Mouse (Mus musculus) midbrain, embryonic 10.5 days (tissue): ENCODE data around the gene Ebf4. TPM values are rescaled to one million over a fixed set of nuclear protein-coding genes. Genes with fewer than 3 reads are reported as not detected.

Source experiments
- DNase-seq: peaks from one replicate; pipeline ENCODE4 v3.0.0-alpha.2; 2017; ENCODE audit warnings: low spot score
- H3K27ac ChIP-seq: fragments of 300-500 bp; sonication (generic); replicated peaks from 2 replicates; pipeline ENCODE4 v1.5.1; 2016; ENCODE audit warnings: mild to moderate bottlenecking
- H3K27me3 ChIP-seq: fragments of 300-500 bp; sonication (generic); 2 replicates; pipeline ENCODE4 v1.6.1; 2016; ENCODE audit warnings: low read depth, mild to moderate bottlenecking; ENCODE audit not compliant: poor library complexity, severe bottlenecking
- H3K36me3 ChIP-seq: fragments of 300-500 bp; sonication (generic); 2 replicates; pipeline ENCODE4 v1.6.1; 2016; ENCODE audit warnings: mild to moderate bottlenecking, moderate library complexity
- H3K4me1 ChIP-seq: fragments of 300-500 bp; sonication (generic); 2 replicates; pipeline ENCODE4 v1.6.1; 2016
- H3K4me3 ChIP-seq: fragments of 300-500 bp; sonication (generic); 2 replicates; pipeline ENCODE4 v1.5.1; 2016; ENCODE audit warnings: mild to moderate bottlenecking, moderate library complexity
- H3K9me3 ChIP-seq: fragments of 300-500 bp; sonication (generic); replicated peaks from 2 replicates; pipeline ENCODE4 v1.6.1; 2016; ENCODE audit warnings: mild to moderate bottlenecking
- WGBS: fragments of 180-500 bp; shearing (Covaris S2); methylation state at CpG from one replicate; pipeline ENCODE4 v1.1.7; 2016; 5-methylcytosine and 5-hydroxymethylcytosine counted together
- polyA plus RNA-seq: library from polyadenylated mRNA; unstranded; fragments of >200 nt; fragmentation: Nextera tagmentation; extraction: Ambion mirVana; gene quantifications from 2 replicates; pipeline ENCODE4 v1.2.1, GENCODE M21; 2016

The Ebf4 gene
- polyA plus RNA-seq, 1 experiment from 2014 or later: 0.95 TPM

DNA sequence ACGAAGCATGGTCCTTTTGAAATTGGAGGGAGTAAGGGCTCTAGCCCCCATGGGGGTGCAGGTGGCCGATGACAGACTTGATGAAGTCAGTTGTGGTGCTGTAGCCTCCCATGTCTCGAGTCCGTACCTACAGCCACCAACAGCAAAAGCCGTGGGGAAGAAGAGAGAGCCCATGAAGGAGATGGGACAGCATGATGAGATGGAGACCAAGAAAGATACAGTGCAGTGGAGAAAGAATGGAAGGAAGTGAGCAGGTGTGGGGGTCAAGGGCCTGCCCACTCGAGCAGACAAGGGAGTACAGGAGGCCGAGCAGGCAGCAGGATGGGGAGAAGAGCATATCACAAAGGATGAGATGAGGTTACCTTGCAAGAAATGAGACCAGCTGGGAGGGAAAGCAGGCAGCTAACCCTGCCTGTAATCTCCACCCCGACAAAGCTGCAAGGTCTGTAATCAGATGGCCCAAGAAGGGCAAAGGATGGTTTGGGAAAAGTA is 15.3 kb upstream of the Ebf4 start:
- 48% methylated on average over 8 of the region's 8 CpGs for WGBS
- Histone ChIP-seq H3K4me3 (no peak overlapping the region), H3K36me3 (peaks cover 76% of the 10 kb centered on the region), H3K27me3 (no peaks in the 10 kb centered on the region), H3K27ac (no peak overlapping the region), H3K9me3 (no peaks in the 10 kb centered on the region), H3K4me1 (peaks cover 36% of the 10 kb centered on the region)
- DNase-seq: peak; percentile 16

DNA sequence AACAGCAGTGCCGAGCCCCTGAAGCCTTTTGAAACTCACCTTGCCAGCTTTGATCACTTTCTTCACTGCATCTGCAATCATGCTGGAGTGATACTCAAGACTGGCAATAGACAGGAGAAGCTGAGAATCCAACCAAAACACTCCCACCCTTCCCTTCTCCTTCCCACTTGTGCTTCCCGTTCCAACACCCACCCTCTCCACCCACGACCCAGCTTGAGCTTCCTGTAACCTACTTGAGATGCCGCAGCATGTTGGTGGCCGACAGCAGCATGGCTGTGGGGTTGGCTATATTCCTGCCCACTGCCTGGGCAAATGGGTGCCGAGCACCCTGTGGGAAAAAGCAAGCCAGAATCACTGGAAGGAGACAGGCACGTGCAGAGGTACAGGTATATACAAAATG is 14.7 kb upstream of the Ebf4 start:
- 69% methylated on average over 7 of the region's 7 CpGs for WGBS
- no peak overlapping the region for H3K4me3 ChIP-seq

DNA sequence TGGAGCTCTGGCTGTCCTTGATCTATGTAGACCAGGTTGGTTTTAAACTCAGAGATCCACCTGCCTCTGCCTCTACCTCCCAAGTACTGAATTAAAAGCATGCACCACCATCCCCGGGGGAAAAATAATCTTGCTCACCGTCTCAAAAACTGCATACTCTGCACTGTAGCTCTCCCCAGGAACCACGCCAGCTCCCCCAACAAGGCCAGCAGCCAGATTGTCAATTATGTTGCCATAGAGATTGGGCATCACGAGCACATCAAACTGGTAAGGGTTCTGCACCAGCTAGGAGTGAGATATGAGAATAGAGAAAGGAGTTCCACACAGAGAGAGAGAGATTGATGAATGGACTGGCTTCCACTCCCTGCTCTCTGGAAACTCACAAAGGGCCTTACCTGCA is 14.2 kb upstream of the Ebf4 start:
- Histone ChIP-seq H3K9me3 (no peaks in the 10 kb centered on the region), H3K27me3 (no peaks in the 10 kb centered on the region), H3K36me3 (peaks cover 72% of the 10 kb centered on the region), H3K4me1 (peaks cover 38% of the 10 kb centered on the region), H3K4me3 (no peak overlapping the region), H3K27ac (no peak overlapping the region)
- no peak for DNase-seq
- 86% methylated on average over 4 of the region's 4 CpGs for WGBS

More for the DNA sequence above, 14.7 kb upstream of the Ebf4 start:
- peaks cover 74% of the 10 kb centered on the region for H3K36me3 ChIP-seq
- no peak for DNase-seq
- no peaks in the 10 kb centered on the region for H3K27me3 ChIP-seq
- H3K27ac ChIP-seq: no peak overlapping the region
- H3K4me1 ChIP-seq: peaks cover 38% of the 10 kb centered on the region
- no peaks in the 10 kb centered on the region for H3K9me3 ChIP-seq

GRCm38 (mm10) chr2:130283854-130284654 is 10.9 kb upstream of the Ebf4 start, which contains the start of gene Idh3b:
Gene Idh3b, minus strand, starts transcription at chr2:130284547.
- 1% methylated on average over 51 of the region's 51 CpGs for WGBS
- Histone ChIP-seq H3K4me1 (peaks cover 28% of the 10 kb centered on the region), H3K27ac (peak within 1 kb of the TSS; percentile 89), H3K9me3 (no peaks in the 10 kb centered on the region), H3K4me3 (peak within 1 kb of the TSS; percentile 81), H3K36me3 (peaks cover 43% of the 10 kb centered on the region), H3K27me3 (no peaks in the 10 kb centered on the region)
- peak; percentile 91 for DNase-seq

GRCm38 (mm10) chr2:130289086-130289485 is 5.9 kb upstream of the Ebf4 start:
- DNase-seq: no peak
- H3K27me3 ChIP-seq: peaks cover 24% of the 10 kb centered on the region
- H3K27ac ChIP-seq: no peak overlapping the region
- WGBS: 66% methylated on average over 4 of the region's 4 CpGs
- H3K4me1 ChIP-seq: peaks cover 29% of the 10 kb centered on the region
- H3K9me3 ChIP-seq: no peaks in the 10 kb centered on the region
- H3K36me3 ChIP-seq: peaks cover 5% of the 10 kb centered on the region; the same call in 1 of the 2 replicates
- no peak overlapping the region for H3K4me3 ChIP-seq

DNA sequence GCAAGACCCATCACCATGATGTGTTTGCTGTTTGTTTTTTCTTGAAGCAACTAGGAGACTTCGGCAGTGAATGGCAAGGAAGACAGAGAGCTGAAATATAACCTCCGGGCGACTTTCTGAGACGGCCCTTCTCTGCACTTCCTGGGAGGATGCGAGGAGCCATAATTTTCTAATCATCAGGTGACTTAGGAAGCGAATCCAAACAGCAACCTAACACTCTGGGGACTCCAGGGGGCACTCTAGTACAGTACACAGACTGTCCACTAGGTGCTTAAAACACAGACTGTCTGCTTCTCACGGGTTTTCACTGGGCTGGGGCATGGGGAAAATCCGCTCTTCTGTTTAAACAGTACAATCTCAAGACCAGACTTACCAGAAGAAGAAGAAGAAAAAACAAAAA is 3.5 kb upstream of the Ebf4 start:
- WGBS: 23% methylated on average over 8 of the region's 8 CpGs
- Histone ChIP-seq H3K27ac (no peak overlapping the region), H3K36me3 (no peaks in the 10 kb centered on the region), H3K4me3 (no peak overlapping the region), H3K4me1 (peaks cover 38% of the 10 kb centered on the region), H3K27me3 (peaks cover 45% of the 10 kb centered on the region), H3K9me3 (no peaks in the 10 kb centered on the region)
- peak; percentile 54 for DNase-seq

DNA sequence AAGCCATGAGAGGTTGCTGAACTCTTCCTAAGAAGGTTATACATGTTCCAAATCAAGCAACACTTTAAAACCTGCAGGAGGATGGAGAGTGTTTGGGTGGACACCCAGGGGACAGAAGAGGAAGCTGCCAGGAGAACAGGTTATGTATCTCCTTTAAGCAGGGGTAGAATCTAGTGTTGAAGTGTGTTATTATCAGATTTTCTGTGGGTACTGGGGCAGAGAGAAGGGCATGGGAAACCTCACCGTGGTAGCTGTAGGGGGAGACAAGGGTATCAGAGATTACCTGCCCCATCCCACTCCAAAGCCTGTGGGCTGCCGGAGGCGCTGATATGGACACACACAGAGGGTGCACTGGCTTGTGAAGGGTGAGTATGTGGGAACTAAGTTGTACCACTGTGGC is 2.0 kb upstream of the Ebf4 start:
- H3K9me3 ChIP-seq: no peaks in the 10 kb centered on the region
- no peak for DNase-seq
- H3K27me3 ChIP-seq: peaks cover 61% of the 10 kb centered on the region
- H3K36me3 ChIP-seq: peaks cover 4% of the 10 kb centered on the region
- peaks cover 48% of the 10 kb centered on the region for H3K4me1 ChIP-seq
- no peak overlapping the region for H3K27ac ChIP-seq
- WGBS: 53% methylated on average over 3 of the region's 3 CpGs
- no peak overlapping the region for H3K4me3 ChIP-seq

- WGBS: 7% methylated on average over 4 of the region's 4 CpGs
- Histone ChIP-seq H3K4me1 (peaks cover 48% of the 10 kb centered on the region), H3K27me3 (peaks cover 64% of the 10 kb centered on the region), H3K27ac (no peak overlapping the region), H3K36me3 (peaks cover 9% of the 10 kb centered on the region), H3K4me3 (0 out of 2 replicates have a peak overlapping the region, but pooled peaks have one; percentile 1), H3K9me3 (no peaks in the 10 kb centered on the region)
- peak; percentile 38 for DNase-seq
These were observed 1.5 kb upstream of the Ebf4 start for GRCm38 (mm10) chr2:130293486-130293885.

DNA sequence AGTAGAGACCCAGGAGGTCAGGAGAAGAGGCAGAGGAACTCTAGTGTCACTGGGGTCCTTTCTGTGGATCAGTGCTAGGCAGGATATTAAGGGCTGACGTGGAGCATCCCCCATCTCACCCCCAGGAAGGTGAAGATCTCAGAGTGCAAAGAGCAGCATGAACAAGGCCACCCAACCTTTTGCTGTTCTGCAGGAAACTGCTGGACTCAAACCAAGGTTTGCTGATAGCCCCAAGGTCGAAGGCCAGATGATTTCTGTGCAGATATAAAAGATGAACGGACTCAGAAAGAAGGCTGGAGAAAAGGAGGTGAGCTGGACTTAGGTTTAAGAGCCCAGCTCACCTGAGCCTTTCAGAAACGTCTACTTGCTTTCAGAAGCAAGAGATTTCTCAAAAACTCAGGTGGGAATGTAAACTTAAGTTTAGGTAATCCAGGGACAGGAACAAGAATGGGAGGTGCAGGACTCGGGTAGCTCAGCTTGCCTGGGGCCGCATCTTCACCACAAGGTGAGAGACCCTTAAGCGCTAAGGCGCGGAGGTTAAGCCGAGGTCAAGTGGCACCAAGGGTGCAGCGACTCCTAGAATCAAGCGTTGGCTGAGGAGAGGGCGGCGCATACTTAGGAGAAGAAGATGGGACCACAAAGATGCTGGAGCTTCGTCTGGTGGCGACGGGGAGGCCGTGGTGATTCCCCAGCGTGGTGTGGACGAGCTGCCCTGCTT is 592 bp upstream of the Ebf4 start:
- Histone ChIP-seq H3K4me3 (peak overlapping the region; percentile 82), H3K36me3 (peaks cover 16% of the 10 kb centered on the region), H3K27me3 (peaks cover 64% of the 10 kb centered on the region), H3K4me1 (peaks cover 43% of the 10 kb centered on the region), H3K9me3 (no peaks in the 10 kb centered on the region), H3K27ac (peak overlapping the region; percentile 90)
- DNase-seq: no peak
- WGBS: 8% methylated on average over 20 of the region's 20 CpGs

DNA sequence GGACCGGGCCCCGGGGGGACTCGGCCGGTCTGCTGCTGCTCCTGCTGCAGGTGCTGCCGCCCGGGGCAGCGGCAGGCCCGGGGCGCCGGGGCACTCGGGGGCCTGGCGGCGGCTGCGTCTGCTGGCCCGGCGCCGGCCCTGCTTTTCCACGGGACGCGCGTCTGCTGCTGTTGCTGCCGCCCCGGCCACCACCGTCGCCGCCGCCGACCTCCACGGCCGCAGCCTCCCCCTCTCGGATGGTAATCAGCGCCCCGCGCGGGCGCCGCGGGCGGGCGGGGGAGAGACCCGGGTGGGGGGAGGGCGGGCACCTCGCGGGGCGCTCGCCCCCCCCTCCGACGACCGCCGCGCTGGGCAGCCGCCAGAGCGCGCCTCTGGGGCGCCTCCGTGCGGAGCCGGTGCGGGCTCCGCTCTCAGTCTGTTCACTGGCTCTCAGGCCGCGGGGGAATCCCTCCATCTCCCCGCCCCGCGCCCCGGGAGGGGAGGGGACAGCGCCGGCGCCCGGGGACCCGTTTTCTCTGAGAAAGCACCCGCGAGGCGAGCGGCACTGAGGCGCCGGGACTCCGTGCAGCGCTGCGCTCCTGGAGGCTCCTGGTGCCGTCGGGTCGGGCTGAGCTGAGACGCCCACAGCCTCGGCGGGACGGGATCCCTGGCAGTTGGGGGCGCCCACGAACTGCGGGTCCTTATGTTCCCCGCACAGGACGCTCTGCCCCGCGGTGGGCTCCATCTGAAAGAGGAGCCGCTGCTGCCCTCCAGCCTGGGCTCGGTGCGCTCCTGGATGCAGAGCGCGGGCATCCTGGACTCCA is 563 bp downstream of the Ebf4 start:
- Histone ChIP-seq H3K4me3 (peak overlapping the region; percentile 82), H3K27me3 (peaks cover 64% of the 10 kb centered on the region), H3K4me1 (peaks cover 43% of the 10 kb centered on the region), H3K9me3 (no peaks in the 10 kb centered on the region), H3K27ac (peak overlapping the region; percentile 90), H3K36me3 (peaks cover 27% of the 10 kb centered on the region)
- peak; percentile 72 for DNase-seq
- WGBS: 3% methylated on average over 76 of the region's 99 CpGs

DNA sequence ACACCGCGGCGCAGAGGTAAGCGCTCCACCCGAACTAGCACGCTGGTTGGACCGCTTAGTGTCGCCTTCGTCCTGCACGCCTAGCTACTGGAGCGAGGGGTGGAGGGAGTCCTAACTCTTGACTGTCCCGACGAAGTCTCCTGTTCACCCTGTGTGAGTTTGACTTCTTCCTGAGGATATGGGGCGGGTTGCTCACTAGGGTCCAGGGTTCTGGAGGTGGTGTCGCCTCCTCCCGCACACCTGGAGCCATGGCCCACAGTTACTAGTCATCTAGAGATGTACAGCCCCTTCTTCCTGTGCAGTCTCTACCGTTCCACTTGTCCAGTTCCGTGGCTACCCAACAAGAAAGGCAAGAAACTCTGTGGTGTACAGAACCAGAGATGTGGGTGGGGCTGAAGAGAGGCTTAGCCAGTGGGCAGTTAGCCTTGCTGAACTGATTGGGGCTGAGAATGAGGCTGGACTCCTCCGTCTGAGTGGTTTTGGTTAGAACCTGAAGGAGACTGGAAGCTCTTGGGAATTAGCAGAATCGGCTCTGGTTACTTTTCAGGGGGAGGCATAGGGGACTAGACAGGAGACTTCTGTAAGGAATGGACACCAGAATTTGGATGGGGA is 1.3 kb downstream of the Ebf4 start:
- H3K4me3 ChIP-seq: peak overlapping the region; percentile 82
- H3K27ac ChIP-seq: peak overlapping the region; percentile 90
- H3K9me3 ChIP-seq: no peaks in the 10 kb centered on the region
- DNase-seq: no peak
- 3% methylated on average over 20 of the region's 20 CpGs for WGBS
- H3K27me3 ChIP-seq: peaks cover 64% of the 10 kb centered on the region
- peaks cover 43% of the 10 kb centered on the region for H3K4me1 ChIP-seq
- H3K36me3 ChIP-seq: peaks cover 32% of the 10 kb centered on the region

DNA sequence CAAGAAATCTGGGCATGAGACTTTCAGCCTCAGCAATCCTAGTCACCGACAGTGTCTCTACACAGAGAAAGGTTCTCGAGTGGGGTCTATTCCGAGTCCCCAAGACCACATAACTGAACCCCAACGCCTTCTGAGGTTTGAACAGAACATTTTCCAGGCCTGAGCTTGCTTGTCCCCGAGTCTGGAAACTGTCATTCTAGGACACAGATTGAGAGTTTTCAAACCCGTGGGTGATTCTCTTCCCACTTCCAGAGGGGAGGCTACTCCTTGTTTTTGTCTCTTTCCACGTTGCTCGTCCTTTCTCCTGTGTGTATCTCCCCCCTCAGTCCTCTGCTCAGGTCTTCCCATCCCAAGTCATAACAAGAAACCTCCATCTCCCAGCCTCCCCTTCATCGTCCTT is 2.6 kb downstream of the Ebf4 start:
- H3K4me1 ChIP-seq: peaks cover 43% of the 10 kb centered on the region
- 81% methylated on average over 9 of the region's 9 CpGs for WGBS
- H3K36me3 ChIP-seq: peaks cover 42% of the 10 kb centered on the region
- no peak overlapping the region for H3K4me3 ChIP-seq
- H3K27ac ChIP-seq: no peak overlapping the region
- H3K27me3 ChIP-seq: peaks cover 55% of the 10 kb centered on the region
- H3K9me3 ChIP-seq: no peaks in the 10 kb centered on the region
- no peak for DNase-seq
